Mouse (Mus musculus) embryonic fibroblast, embryonic 13.5 days (primary cell): ENCODE measurements at regions not wholly inside any gene's neighbourhood (a gene's known extent, or its start where the extent isn't known, plus 50 kb on each side); places are given as distances from the start of the nearest gene placed in this dataset.

Experiments used
- H3K27ac ChIP-seq: 2 replicates; pipeline ENCODE4 v1.5.1; 2012; ENCODE audit warnings: low read length, control low read depth, inconsistent platforms; ENCODE audit not compliant: insufficient read depth
- H3K4me1 ChIP-seq: 2 replicates; pipeline ENCODE4 v1.6.1; 2011; ENCODE audit warnings: low read length; ENCODE audit not compliant: control insufficient read depth, insufficient read depth
- H3K4me3 ChIP-seq: 2 replicates; pipeline ENCODE4 v1.5.1; 2011; ENCODE audit warnings: mild to moderate bottlenecking, control low read depth, low read length; ENCODE audit not compliant: insufficient read depth
- CTCF ChIP-seq: IDR thresholded peaks from 2 replicates; pipeline ENCODE4 v1.5.1; 2011; ENCODE audit warnings: mild to moderate bottlenecking, control low read depth, low read length, moderate library complexity, borderline replicate concordance; ENCODE audit not compliant: insufficient read depth
- POLR2A ChIP-seq: IDR thresholded peaks from 2 replicates; pipeline ENCODE4 v1.6.1; 2011; ENCODE audit warnings: low read depth, mild to moderate bottlenecking, control low read depth, low read length, moderate library complexity

DNA sequence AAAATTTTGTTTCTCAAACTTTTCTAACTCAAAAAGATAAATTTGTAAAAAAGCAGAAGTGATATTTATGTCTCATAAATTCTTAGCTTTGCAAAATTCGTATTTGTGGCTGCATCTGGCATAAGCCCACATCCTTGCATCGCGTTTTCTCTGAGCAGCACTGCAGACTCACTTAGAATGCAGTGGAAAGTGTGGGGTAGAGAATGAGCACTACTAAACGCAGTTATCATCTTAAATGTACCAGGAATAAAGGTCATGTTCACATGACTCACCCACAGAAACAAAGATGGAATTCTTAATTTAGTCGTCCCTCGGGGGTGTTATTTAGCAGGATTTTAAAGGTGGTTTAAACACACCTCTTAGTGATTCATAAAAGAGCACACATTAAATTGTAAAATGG, 126.8 kb upstream of the Frmd6 start:
- no peak overlapping the region for H3K4me3 ChIP-seq
- TF ChIP-seq POLR2A = no peak
- TF ChIP-seq CTCF = no peak
- peak overlapping the region; percentile 30 for H3K27ac ChIP-seq
- peaks cover 19% of the 10 kb centered on the region for H3K4me1 ChIP-seq

GRCm38 (mm10) chr12:70702473-70702872, 122.8 kb upstream of the Frmd6 start:
- TF ChIP-seq CTCF = no peak
- no peak for TF ChIP-seq POLR2A
- no peak overlapping the region for H3K4me3 ChIP-seq
- peaks cover 14% of the 10 kb centered on the region for H3K4me1 ChIP-seq
- no peak overlapping the region for H3K27ac ChIP-seq

DNA sequence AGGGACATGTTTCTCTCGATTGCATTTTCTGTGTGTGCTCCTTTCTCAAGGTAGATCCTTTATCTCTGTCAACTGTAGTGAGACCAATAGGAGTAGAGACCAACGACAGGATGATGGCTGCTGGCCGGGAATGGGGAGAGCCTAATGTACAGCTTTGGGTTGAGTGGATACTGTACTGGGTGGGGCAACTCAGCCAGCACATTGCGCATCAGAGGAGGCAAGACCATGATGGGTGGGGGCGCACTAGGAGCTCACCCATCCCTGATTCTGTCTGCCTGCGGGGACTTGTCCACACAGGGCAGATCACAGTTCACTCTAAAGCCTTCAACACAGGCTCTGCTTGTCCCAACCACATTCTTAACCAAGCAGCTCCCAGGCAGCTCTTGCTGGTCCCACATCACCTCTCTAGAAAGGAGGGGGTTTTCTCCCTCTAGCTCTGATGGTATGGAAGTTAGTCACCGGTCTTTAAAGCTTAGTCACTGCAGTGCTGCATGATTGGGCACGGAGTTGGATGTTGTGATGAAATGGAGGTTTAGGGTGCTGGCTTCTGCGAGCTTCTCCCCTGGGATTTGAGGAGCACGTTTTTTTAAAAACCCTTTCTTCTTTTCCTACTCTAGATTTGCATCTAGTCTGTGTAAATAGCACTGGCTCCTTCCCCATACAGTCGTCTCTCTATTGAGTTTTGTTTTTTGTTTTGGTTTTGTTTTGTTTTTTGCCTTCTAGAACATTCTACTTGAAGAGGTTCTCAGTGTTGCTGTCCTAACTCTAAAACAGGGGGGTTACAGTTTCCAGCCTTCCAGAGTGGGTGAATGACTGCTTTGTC, 118.3 kb upstream of the Frmd6 start:
- H3K4me3 ChIP-seq = no peak overlapping the region
- H3K27ac ChIP-seq = peak overlapping the region; percentile 89
- H3K4me1 ChIP-seq = peaks cover 14% of the 10 kb centered on the region
- TF ChIP-seq CTCF = no peak
- no peak for TF ChIP-seq POLR2A

- H3K27ac ChIP-seq = peak overlapping the region; percentile 89
- no peak overlapping the region for H3K4me3 ChIP-seq
- H3K4me1 ChIP-seq = peaks cover 20% of the 10 kb centered on the region
- TF ChIP-seq CTCF (no peak), POLR2A (no peak)
Observed at GRCm38 (mm10) chr12:70707629-70708289, 117.6 kb upstream of the Frmd6 start.

DNA sequence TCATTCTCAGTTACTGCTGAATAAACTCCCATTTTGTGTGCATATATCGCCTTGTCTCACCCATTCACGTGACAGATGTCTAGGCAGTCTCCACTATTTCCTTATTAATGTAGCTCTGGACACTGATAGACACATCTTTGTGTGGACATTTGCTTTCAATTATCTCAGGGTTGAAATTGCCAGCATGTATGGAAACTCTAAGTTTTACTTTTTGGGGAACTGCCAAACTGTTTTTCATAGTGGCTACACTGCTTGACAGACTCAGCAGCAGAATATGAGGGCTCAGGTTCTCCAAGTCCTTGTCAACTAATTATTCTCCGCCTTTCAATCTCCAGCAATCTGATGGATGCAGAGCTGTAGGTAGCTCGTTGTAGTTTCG, 117.0 kb upstream of the Frmd6 start:
- H3K27ac ChIP-seq = peak overlapping the region; percentile 89
- TF ChIP-seq POLR2A (no peak), CTCF (no peak)
- H3K4me3 ChIP-seq = no peak overlapping the region
- H3K4me1 ChIP-seq = peaks cover 25% of the 10 kb centered on the region

- TF ChIP-seq CTCF (no peak), POLR2A (no peak)
- Histone ChIP-seq H3K27ac (no peak overlapping the region), H3K4me1 (peaks cover 31% of the 10 kb centered on the region), H3K4me3 (no peak overlapping the region)
Observed at GRCm38 (mm10) chr12:70710311-70710710, 115.0 kb upstream of the Frmd6 start.

DNA sequence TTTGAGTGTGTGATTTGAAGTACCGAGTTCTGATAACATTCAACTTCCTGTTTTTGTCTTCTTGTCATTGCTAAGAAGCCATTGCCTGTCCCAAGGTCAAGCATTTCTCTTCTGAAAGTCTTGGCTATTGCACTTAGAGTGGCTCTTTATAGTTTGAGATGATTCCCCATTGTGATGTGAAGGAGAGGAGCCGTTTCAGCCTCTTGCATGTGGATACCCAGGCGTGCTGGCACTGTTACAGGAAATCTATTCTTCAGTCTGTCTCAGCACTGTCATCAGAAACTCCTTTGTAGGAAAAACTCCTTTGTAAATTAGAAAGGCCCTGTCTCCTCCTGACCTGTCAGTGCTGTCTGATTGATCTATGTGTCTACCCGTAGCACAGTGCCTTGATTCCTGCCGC, 114.3 kb upstream of the Frmd6 start:
- H3K4me3 ChIP-seq = no peak overlapping the region
- H3K27ac ChIP-seq = peak overlapping the region; percentile 29; the same call in 1 of the 2 replicates
- H3K4me1 ChIP-seq = peaks cover 31% of the 10 kb centered on the region
- TF ChIP-seq POLR2A (no peak), CTCF (no peak)

DNA sequence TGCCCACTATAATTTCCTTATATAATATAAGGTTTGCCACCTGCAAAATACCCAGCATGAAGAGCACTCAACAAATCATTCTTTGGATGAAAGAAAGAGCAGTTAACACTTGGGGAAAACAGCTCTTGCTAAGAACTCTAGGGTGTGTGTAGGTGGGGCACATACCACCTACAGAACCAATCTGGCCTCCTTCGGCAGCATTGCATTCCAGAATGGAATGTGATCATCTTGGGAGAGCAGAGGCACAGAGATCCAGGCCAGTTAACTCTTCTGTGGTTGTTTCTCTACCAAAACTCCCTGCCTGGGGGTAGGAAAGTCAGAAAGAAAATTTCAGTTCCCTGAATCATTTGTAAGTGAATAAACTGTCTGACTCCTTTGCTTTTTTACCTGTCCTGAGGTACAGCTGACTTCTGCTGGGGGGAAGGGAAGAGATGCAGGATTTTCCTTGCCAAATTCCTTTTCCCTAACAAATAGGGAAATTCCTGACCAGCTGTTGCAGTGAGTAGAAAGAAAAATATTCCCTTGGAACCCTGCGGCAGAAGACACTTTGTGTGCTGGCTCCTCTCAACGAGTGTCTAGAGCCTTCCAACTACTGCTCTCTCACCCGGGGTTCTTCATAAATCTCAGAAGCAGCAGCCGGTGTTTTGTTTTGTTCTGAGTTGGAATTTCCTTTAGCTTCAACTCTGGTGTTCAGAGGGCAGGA, 112.8 kb upstream of the Frmd6 start:
- H3K27ac ChIP-seq = peak overlapping the region; percentile 98
- TF ChIP-seq CTCF (no peak), POLR2A (no peak)
- no peak overlapping the region for H3K4me3 ChIP-seq
- H3K4me1 ChIP-seq = peaks cover 26% of the 10 kb centered on the region

GRCm38 (mm10) chr12:70713499-70714280, 111.6 kb upstream of the Frmd6 start:
- H3K4me3 ChIP-seq = no peak overlapping the region
- TF ChIP-seq POLR2A (no peak), CTCF (no peak)
- peaks cover 19% of the 10 kb centered on the region for H3K4me1 ChIP-seq
- peak overlapping the region; percentile 98 for H3K27ac ChIP-seq
